Mouse (Mus musculus): ENCODE measurements at regions not wholly inside any gene's neighbourhood (a gene's known extent, or its start where the extent isn't known, plus 50 kb on each side); places are given as distances from the start of the nearest gene placed in this dataset.
A peak's percentile ranks its signal among the peaks of the same experiment; 100 is the strongest.
"Not testable (repeated sequence)": the region's sequence is repeated elsewhere in the genome, so short reads cannot be mapped to it uniquely, and the experiment has no call there.

- no peak for DNase-seq (ENCODE audit: low read depth, low spot score)
These were observed 447.1 kb upstream of the Dab2 start for GRCm38 (mm10) chr15:5852523-5852922.

GRCm38 (mm10) chr15:5869289-5869688 lies 430.3 kb upstream of the Dab2 start:
- peak; percentile 45 for DNase-seq (ENCODE audit: low read depth, low spot score)

GRCm38 (mm10) chr15:5869866-5870265 lies 429.7 kb upstream of the Dab2 start:
- DNase-seq (ENCODE audit: low read depth, low spot score), result no peak

- DNase-seq (ENCODE audit: low read depth, low spot score), result no peak
These were observed 427.5 kb upstream of the Dab2 start for GRCm38 (mm10) chr15:5872042-5872441.

DNA sequence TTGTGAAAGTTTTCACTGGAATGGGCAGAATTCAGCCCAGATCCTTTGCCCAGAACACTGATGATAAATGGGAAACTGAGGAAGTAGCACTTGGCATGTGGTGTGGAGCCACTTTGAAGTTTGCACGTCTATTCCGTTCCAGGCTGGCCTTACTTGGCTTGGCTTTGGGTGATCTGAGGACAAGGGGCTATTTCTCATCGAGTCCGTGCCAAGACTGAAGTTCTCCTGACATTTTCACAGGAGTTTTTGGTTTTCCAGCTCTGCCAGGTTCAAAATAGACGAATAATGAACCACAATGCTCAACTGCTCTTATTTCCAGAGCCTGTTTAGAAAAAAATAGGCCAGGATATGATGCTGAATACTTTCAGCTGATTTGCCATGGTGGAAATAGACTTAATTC lies 421.8 kb upstream of the Dab2 start:
- DNase-seq (ENCODE audit: low read depth, low spot score), result no peak

DNA sequence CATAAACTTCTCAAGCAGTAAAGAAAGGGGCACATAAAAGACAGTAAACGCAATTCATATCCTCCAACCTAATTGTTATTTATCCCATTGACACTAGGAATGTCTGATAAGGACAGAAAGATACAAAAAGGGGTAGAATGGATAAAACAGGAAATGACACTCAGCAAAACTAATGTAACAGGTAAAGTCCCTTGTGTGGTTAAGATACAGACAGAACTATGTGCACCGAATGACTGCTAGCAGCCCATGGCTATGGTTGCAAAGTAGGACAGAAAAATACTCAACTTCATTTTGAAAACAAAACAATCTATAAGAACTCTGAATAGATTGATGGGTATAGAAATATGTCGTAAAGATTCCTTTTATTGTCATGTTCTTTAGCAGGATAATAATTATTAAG lies 408.4 kb upstream of the Dab2 start:
- no peak for DNase-seq (ENCODE audit: low read depth, low spot score)

- no peak for DNase-seq (ENCODE audit: low read depth, low spot score)
These were observed 407.6 kb upstream of the Dab2 start for GRCm38 (mm10) chr15:5892034-5892433.

DNA sequence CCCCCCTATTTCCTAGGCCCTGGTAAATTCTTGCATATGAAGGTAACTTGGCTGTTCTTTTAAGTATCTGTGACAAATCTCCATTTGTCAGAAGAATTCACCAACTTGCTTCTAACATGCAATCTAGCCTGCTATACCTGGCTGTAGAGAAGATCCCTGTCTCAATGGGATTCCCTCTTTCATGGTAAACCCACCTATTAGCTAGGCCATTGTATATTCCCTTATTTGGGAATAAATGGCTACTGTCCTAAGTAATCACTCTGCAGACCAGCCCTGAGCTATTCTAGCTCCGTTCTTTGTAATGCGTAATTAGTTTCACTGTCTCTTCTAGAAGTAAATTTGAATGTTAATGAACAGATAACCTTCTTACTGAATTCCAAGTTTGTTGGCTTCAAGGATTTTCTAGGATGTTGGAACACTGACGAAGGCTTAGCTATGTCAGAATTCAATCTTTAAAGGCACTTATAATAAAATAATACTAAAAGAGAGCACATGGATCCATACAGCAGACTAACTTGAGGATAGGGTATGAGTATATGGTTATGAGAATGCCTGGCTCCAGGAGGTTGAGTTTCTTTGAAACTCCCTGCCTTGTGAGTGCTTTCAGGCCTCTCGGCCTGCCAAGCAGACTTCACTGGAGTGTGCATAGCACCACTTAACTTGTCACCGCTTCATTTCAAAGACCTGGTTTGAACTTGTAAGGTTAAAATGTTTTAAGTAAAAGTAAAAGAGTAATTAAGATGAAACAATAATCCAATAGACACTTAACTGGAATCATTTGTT lies 403.7 kb upstream of the Dab2 start:
- not testable (repeated sequence) for DNase-seq (ENCODE audit: low read depth, low spot score)

DNA sequence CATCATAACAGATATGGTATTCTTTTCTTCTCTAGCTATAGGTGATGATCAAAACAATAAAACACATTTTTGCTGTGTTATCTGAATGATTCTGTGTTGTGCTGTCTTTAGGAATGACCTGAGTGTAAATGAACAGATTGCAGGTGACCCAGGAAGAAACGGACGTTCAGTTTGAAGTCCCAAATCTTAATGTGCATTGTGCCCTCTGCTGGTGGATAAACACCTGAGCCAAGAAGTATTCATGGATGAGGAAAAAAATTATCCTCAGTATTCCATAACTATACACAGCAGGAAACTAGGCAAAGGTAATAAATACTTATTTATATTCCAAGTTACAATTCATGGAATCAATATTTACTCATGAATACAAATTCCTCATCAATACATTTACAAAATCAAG lies 384.3 kb upstream of the Dab2 start:
- peak; percentile 27 for DNase-seq (ENCODE audit: low read depth, low spot score)

GRCm38 (mm10) chr15:5920058-5920457 lies 379.5 kb upstream of the Dab2 start:
- DNase-seq (ENCODE audit: low read depth, low spot score), result no peak

GRCm38 (mm10) chr15:5927768-5928167 lies 371.8 kb upstream of the Dab2 start:
- no peak for DNase-seq (ENCODE audit: low read depth, low spot score)

DNA sequence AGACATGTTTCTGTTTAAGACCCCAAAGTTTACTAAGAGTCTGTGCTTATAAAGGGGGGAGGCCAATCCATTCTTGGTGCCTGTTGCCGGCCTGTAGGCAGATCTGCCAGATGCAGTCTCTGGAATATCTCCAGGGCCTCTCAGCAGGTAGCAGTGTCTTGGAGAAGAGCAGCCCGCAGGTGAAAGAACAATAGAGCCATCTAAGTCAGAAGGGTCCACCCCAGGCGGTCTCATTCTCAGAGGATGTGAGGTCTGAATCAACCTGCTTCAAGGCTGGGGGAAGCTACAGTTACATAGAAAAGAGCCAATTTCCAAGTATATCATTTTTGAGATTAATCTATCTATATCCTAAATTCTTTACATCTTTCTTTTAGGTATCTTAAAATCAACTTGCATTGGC lies 366.0 kb upstream of the Dab2 start:
- no peak for DNase-seq (ENCODE audit: low read depth, low spot score)

- peak; percentile 73 for DNase-seq (ENCODE audit: low read depth, low spot score)
These were observed 358.6 kb upstream of the Dab2 start for GRCm38 (mm10) chr15:5940945-5941344.

DNA sequence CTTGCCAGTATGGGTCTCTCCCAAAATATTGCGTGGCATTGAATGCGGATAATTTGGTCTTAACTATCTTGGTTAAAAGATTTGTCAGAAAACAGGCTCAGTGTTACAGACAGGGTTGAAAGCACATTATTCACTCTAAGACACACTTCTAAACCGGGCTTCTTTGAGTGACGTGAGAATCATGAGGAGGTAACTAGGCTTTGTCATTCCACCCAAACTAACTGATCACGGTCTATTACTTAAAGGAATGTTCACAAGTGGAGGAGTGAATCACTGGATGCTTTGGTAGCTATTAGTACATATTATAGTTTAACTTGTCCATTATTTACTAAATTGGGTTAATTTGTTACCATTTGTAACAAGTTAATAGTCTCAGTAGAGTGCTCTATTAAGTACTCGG lies 352.9 kb upstream of the Dab2 start:
- DNase-seq (ENCODE audit: low read depth, low spot score), result no peak

GRCm38 (mm10) chr15:5950919-5951318 lies 348.7 kb upstream of the Dab2 start:
- DNase-seq (ENCODE audit: low read depth, low spot score), result no peak

- DNase-seq (ENCODE audit: low read depth, low spot score), result not testable (repeated sequence)
These were observed 347.9 kb upstream of the Dab2 start for GRCm38 (mm10) chr15:5951661-5952060.

GRCm38 (mm10) chr15:5953106-5953505 lies 346.5 kb upstream of the Dab2 start:
- DNase-seq (ENCODE audit: low read depth, low spot score), result no peak

- no peak for DNase-seq (ENCODE audit: low read depth, low spot score)
These were observed 308.1 kb upstream of the Dab2 start for GRCm38 (mm10) chr15:5991351-5992065.

DNA sequence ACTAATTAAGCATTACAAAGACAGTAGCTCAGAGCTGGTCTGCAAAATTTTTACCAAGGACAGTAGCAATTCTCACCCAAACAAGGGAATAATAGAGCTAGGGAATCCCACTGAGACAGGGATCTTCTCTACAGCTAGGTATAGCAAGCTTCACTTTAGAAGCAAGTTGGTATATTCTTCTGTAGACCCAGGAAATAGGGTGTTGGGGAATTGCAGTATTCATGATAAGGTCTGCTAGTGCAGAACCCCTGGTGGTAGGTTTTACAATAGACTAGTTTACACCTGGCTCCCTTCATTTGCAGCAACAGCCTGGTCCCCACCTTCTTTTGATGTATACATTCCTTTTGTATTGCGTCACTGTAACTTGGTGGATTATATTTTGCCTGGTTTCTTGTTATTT lies 307.4 kb upstream of the Dab2 start:
- DNase-seq (ENCODE audit: low read depth, low spot score), result not testable (repeated sequence)

DNA sequence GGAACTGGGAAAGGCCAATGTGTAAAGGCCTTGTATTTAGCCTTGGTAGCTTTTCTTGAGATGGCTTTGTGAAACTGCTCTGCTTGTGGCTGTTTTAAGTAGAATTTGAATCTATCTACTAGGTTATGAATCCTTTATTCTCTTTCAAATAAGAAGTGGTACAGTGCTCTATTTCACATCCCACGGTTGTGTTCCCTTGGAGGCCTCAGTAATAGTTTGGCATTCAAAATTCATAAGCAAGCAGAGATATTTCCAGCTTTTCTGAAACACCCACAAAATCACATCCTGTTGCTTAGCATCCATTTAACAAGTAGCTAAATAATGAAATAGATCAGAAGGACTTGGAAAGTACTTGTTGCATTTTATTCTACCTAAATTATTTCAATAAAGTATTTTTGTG lies 298.8 kb upstream of the Dab2 start:
- no peak for DNase-seq (ENCODE audit: low read depth, low spot score)

GRCm38 (mm10) chr15:6001394-6001793 lies 298.2 kb upstream of the Dab2 start:
- DNase-seq (ENCODE audit: low read depth, low spot score), result no peak

GRCm38 (mm10) chr15:6014982-6015381 lies 284.6 kb upstream of the Dab2 start:
- no peak for DNase-seq (ENCODE audit: low read depth, low spot score)

DNA sequence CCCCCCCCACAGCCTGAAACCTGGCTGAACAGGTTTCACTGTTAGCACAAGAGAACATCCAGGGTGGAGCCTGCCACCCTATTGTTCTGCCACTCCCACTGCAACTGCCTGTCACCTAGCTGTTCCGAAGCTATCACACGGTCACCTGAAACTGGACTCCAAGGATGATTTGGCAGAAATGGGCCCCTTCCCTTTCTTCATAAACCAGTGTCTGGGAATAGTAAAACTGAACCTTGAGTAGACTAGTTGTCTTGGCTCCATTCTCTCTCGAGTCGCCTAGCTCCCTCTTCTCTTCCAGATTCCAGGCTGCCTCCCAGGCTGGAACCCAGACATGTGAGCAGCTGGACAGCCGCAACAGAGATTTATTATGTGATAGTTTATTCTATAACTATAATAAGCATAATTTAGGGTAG lies 282.9 kb upstream of the Dab2 start:
- DNase-seq (ENCODE audit: low read depth, low spot score), result no peak
